Mouse (Mus musculus): ENCODE results near the gene Vmn1r24.
"Not testable (repeated sequence)": the region's sequence is repeated elsewhere in the genome, so short reads cannot be mapped to it uniquely, and the experiment has no call there.

The Vmn1r24 gene

GRCm38 (mm10) chr6:57961403-57961802, at the start of gene Vmn1r24:
TSS of gene Vmn1r24 (minus strand) at chr6:57961503.
- DNase-seq (ENCODE audit: low spot score): not testable (repeated sequence)

DNA sequence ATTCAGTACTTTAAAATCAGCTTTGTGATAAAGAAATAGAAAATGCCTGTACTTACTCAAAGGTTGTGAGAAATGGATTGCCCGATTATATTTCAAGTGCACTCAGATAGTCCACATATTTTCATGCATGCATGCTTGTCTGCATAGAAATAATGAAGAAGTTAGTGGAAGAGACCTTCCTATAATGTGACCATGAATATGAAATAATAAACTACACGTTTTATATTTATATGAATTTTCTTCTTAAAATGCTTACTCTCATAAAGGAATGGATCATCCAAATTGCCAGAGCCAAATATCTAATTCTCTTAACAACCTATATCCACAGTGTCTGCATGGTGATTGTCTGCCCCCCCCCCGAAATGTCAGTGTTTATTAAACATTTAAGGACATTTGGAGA, 19.4 kb upstream of the Vmn1r24 start, which contains the start of gene Vmn1r25:
Gene Vmn1r25, minus strand, starts transcription at position 101 of the 400 bp plus-strand sequence.
- DNase-seq (ENCODE audit: low spot score): no peak

GRCm38 (mm10) chr6:57926738-57927137, 34.6 kb downstream of the Vmn1r24 start, which contains the start of gene Vmn1r23:
TSS of gene Vmn1r23 (minus strand) at chr6:57926838.
- no peak for DNase-seq (ENCODE audit: low spot score)

DNA sequence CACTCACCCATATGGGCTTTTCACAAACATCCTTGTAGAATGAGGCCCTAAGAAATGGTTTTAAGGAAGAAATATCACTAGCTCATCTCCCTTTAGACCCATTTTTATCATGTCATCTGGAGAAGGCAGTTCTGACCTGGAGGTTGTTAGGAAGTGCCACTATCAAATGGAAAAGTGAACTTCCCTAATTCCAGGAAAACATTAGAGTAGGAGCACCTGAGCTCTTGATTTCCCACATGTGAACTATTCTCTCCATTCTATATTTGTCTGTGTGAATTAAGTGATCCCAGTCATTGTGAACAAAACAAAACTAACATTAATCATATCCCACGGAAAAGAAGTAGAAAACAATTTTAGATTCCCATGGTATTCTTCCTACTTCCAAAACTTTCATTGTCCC, 53.4 kb downstream of the Vmn1r24 start, which contains the start of gene Vmn1r22:
Gene Vmn1r22, minus strand, starts transcription at position 101 of the 400 bp plus-strand sequence.
- no peak for DNase-seq (ENCODE audit: low spot score)

All from ovary, postnatal 10 days (tissue).